Mouse (Mus musculus) layer of hippocampus, adult 8-10 months (tissue): Measurements from ENCODE around the gene Cep170. TPM values are rescaled to one million over a fixed set of nuclear protein-coding genes. Genes with fewer than 3 reads are reported as not detected.

Experiments
- DNase-seq, 2 experiments: peaks; one replicate each; pipeline ENCODE4 v3.0.0; 2022; ENCODE audit warnings: low spot score in 2 of 2
- total RNA-seq, 4 experiments: library from RNA; stranded (reverse); gene quantifications; 2 replicates each; pipeline ENCODE4 v1.2.4; 2022

Gene Cep170
- total RNA-seq, 4 experiments from 2014 or later, result 86.4 to 110 (median 92.6) TPM

DNA sequence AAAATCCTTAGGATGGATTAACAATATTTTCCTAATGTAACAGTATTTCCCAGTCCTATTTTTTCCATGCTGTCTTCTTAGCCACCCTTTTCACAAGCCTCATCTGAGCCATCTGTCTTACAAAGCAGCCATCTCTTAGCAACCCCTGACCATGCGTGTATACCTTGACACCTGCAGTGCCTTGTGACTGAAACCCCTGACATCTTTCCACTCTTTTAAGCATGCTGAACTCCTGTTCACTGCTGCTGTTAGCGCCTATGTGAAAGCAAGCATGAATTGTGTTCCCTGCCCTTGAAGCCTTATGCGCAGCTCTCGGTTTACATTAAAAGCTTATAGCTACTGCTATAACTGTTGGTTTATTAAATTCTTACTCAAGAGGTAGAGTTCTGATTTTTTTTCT is 11.2 kb upstream of the Cep170 start:
- DNase-seq, result no peak

DNA sequence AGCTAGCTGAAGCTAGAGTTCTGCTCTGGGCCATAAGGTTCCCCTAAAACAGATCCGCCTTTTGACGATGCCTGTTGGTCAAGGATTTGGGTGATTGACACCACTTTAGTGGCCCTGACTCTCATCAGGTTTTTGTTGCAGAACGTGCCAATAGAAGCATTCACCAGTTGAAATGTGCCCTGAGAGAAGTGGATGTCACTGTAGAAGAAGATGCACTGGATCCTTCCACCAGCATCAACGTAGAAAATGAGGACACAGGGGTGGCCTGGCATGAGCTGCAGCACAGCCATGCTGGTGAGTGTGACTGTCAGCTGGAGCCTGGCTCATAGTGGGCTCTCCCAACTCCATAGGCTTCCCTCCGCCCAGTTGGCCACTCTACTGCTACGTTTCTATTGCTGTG is 10.7 kb upstream of the Cep170 start:
- no peak for DNase-seq

DNA sequence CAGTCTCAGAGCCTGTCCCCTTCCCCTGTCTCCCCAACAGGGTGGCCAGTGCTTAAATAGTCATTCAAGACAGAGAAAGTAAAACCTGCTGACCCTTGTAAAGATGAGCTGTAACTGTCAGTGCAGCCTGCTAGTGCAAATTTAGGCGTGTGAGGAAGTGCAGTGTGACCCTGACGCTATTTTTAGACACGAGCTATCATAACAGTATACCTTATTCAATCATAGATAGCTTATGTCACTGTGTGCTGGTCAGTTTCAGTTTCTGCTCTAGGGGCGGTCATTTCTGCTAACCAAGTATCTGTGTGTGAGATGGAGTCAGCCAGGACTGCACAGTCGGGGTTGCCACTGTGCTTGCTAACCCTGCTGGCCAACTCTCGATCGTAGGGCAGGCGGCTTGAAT is 10.0 kb upstream of the Cep170 start:
- no peak for DNase-seq

DNA sequence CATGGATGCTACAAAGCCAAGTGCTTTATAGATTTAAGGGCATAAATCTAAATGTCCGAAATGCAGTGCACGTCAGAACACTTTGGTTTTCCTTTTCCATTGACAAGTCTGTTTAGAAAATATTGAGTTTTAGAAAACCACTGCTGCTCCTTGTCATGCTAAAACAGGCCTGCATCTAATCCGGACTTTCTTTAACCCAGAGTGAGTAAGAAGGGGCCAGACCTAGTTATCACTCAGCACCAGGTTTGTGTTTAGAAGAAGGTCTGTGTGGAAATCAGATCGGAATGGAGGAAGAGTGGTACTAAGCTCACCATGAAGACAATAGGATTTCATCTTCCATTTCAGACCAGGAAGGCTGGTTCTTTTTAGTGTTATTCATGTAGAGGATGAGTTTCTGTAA is 9.1 kb upstream of the Cep170 start:
- DNase-seq, result no peak

DNA sequence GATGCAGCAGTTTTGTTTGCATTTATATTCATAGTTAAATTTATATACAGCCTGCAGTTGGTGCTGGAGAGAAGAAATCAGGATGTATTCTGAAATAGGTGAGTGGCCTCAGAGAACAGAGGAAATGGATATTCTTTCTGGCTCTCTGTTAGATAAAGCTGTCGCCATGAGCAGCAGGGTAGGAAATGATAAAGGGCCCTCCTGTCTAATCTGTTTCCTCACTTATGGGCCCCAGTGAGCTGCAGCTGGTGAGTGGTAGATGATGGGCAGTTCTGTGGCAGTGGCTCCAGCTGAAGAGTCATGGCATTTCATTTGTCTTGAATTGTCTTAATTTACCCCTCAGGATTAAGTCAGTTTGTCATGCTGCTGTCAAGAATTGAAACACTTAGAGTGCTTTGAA is 8.1 kb upstream of the Cep170 start:
- no peak for DNase-seq

DNA sequence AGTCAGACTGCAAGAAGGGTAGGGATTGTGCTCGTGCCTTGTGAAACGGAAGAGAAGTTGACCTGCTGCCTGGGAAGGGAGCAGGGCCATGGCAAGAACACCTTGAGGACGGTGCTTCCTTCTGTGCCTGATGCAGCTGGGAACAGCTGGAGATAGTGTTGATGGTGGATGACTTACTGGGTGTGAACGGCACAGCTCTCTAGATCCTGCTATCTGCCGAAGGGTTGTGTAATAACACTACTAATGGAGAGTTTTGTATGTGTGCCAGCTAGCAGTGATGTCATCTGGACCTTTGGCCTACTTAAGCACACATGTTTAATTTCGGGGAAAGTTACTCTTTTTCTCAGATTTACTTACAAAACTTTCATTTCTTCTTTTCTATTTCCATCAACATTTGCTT is 4.9 kb upstream of the Cep170 start:
- no peak for DNase-seq

DNA sequence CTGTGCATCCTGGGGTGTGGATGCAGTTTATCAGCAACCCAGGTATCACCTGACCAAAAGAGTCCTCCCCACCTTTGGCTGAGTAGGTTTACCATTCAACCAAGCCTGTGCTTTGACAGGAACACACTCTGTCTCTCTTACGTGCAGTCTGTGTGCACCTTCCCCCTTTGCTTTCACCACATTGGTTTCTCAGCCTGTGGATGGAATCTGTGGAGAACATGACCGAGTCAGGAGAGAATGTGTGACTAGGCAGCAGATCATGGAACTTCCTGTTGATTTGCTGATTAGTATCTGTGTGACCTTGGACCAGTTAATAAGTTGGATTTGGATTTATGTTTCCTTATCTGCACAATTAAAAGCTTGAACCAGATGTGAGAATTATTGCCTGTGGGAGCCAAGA is 4.3 kb upstream of the Cep170 start:
- DNase-seq, result no peak

DNA sequence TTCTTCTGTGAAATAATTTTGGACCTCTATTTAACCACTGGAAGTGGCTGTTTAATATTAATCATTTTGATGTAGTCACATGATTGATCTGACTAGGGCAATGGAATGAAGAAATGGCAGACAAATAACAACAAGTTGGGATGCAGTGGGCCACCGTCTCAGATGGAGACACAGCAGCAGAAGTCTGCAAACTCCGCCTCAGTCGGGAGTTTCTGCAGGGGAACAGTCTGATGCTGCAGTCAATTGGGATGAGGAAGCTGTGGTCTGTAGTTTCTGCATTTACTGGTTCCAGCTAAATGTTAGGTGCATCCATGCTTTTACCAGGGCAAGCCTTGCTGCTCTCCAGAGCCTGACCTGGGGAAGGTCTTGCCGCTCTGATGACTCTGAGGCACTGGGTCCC is 2.9 kb upstream of the Cep170 start:
- no peak for DNase-seq

DNA sequence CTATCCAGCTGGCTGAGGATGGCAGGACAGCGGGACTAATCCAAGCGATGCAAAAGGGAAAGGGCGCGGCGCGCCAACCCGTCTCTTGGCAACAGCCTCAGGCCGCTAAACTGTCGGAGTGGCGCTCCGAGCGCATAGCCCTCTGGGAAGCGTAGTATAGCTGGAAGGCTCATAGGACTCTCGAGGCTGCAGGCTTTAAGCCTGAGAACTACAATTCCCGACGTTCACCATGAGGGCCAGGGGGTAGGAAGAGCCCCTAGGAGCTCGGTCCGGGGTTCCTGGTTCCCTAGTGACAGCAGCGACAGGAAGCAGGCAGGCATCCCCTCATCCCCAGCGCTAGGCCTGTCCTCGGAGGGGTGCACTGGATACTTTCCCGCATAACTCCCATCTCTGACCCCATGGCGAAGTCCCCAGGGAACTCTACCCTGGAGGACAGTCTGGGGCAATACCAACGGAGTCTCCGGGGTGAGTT is 760 bp upstream of the Cep170 start, which contains the start of gene Sdccag8:
Gene Sdccag8 (plus strand): TSS at position 70 of the 472 bp plus-strand sequence.
- DNase-seq, result peak; percentile 95 to 97

DNA sequence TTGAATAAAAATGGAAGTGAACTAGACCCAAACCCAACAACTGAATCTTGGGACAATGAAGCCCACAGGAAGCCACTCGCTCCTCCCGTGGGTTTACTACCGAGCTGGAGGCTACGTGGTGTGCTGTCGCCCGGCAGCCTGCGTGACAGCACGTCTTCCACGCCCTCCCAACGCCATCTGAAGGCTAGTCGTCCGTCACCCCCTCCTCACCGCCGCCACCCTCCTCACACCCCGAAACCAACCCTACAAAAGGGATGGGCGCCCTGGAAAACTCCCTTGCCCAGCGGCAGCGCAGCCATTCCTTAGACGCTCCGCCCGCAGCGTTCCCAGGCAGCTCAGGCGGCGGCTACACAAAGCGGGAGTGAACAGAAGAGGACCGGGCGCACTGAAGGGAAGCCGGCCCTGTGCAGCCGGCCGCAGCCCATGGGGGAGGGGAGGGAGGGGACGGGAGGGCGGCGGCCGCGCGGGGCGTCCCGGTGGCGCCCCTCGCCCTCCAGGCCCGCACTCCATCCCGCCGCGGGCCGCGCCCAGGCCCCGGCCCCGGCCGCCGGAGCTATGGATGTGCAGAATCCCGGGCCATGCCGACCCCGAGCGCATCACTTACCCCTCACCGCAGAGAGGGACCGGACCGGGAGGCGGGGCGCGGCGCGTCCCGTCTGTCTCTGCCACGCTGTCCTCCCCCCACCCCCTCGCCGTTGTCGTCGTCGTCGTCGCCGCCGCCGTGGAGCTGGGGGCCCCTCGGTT is 403 bp downstream of the Cep170 start:
- peak; percentile 62 to 74 for DNase-seq

DNA sequence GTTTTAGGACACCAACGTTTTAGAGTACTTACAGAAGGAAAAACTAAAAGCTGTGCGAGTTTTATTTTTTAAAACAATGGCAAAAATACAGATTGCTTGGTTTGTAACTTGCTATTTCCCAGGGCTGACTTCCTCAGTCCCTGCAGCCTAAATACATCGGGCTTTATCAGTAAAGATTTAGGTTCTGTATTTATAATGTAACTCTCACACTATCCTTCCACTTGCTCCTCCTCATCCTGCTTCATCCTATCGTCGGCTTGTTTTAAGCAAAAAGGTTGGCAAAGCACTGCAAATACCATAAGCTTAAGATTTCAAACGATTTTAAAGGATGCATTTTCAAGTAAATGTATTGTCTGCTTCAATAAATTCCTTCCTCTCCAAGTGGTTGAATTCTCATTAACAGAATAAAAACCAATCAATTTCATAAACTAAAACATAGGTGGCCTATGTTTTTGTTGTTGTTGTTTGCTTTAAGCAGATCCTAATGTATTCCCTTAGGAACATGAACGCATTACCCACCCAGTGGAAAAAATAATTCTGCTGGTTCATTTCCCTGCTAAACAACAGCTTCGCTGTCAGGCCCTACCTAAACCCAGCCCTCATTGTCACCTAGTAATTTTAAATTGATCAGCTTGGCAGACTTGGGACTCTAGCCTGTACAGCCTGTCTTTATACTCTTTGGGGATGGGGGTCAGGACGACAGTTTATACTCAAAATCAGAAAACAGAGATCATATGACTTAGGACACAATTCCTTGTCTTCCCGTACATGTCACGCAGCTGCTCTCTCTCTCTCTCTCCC is 1.2 kb downstream of the Cep170 start:
- DNase-seq, result no peak

DNA sequence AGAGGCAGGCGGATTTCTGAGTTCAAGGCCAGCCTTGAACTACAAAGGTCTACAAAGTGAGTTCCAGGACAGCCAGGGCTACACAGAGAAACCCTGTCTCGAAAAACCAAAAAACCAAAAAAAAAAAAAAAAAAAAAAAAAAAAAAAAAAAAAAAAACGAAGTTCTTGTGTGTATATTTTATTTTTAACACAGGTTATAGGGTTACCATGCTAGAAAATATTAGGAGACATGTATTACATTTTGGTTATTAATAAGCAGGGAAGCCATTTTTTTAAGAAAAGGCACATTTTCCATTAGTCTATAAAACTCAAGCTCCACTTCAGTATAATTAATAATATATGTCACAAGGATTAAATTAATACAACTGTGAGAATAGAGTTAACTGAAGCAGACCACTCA is 2.0 kb downstream of the Cep170 start:
- no peak for DNase-seq

DNA sequence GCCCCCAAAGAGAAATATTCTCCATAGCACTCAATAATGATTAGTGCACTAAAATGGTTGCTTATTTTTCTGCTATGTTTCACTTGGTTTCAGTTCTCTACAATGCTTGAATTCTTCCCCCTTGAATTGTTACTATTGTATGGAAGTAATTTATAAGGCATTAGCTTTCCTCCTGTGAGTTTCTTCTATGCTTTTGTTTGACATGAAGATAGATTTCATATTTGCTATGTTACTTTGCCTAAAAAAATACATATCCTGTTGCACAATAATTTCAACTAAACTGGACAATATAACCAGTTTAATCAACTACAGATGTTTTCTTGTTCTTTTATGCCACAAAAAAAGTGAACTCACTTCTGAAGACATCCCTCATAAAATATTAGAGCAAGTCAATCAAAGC is 3.7 kb downstream of the Cep170 start:
- DNase-seq, result no peak

DNA sequence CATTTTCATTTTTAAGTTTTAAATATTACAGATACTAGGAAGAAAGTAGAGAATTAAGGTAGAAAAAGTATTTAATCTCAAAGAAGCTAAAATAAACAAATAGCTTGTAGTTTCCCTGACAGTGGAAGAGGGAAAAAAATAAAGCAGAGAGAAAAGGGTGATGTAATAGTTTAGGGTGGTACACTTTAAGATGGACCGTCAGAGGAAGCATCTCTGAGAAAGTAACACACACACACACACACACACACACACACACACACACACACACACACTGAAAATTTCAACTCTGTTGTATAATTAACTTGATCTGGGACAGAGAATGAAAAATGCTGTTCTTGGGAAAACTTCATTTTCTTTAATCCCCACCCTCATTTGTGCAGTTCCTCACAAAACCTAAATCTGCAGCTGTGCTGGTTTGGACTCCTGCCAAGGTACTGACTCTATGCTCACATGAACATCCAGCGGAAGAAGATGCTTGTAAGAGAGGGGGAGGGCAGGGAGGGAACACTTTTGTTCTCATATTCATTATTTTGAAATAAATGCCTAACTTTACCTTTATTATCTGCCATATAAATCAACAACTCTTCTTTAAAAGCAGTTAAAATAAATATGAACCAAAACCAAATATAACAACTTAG is 13.0 kb downstream of the Cep170 start:
- peak in 1 of 2 experiments; percentile 47 for DNase-seq

DNA sequence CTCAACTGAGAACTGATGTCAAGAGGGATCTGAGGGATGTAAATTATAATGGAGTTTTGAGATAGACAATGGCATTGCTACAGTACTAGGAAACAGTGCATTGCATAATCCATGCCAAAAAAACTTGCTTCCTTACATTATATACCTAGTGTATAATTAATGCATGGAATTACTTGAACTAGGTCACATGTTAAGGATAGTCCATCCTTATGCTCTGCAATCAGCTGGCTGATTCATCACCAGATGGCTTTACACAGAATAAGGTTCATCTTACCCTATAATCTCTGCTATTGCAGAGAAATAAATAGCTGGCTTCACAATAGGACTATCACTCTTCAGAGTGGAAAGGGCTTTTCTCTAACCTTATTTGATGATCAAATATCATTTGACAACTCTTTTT is 15.2 kb downstream of the Cep170 start:
- no peak for DNase-seq

DNA sequence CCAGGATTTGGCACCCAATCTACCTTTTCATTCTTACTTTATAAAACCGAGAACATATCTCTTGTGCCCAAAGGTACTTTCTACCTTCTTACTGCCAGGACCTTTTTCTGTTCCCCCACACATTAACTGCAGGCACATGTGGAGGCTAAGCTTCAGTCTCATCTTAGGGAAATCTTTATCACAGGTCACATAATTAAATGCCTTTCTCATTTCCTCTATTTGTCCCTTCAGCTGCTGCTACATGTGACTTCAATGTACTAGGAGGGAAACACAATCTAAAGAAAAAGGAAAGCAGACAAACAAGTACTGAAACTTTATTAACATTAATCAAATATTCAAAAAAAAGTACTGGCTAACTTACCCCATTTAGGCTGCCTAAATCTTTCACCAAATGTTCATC is 21.7 kb downstream of the Cep170 start:
- no peak for DNase-seq

DNA sequence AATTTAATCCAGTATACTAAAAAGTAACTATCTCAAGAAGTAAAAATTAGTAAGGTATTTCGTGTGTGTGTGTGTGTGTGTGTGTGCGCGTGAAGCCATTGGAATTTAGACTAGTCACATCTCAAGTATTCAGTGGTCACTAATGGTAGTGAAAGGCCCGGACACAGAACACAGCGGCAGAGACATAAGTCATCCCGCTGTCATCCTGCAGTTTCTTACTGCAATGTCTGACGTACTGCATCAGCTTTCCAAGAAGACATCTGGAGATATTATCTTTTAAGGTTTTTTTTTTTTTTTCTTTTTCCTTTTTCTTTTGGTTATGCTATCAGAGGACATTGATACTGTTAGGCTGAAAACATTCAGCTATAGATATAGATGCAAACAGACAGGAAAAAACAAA is 24.5 kb downstream of the Cep170 start:
- no peak for DNase-seq

DNA sequence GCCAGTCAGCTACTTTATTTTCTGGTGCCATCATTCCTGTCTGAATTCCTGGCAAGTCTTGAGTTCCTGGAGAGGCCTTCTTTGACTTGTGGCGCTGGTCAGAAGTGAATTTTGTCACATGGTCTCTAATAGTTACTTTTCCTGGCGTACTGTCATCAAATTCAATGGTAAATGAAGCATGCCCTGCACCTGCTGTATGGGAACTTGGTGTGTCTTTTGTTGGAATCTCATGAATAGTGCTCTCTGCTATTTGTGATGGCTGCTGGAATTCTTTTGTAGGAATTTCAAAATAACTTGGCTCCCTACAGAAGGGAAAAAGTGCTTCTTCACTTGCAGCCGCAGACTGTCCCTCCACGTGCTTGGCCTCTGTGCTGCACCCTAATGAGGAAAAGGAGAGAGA is 39.3 kb downstream of the Cep170 start:
- DNase-seq, result no peak

DNA sequence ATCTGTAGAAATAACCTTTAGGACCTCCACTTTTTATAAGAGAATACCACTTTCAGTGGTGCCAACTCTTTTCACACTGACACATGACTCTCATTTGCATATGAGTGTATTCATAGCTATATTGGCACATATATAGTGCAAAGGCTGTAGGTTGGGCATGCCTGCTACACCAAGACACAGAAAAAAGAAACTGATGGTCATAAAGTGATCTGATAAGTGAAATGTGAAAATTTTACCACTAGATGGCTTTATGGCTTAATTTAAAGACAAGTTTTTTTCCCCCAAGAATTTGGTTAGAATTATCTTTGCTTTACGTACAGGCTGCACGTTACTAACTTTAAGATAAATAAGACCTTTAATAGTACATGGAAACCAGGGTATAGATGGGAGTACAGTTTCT is 51.6 kb downstream of the Cep170 start:
- DNase-seq, result no peak

DNA sequence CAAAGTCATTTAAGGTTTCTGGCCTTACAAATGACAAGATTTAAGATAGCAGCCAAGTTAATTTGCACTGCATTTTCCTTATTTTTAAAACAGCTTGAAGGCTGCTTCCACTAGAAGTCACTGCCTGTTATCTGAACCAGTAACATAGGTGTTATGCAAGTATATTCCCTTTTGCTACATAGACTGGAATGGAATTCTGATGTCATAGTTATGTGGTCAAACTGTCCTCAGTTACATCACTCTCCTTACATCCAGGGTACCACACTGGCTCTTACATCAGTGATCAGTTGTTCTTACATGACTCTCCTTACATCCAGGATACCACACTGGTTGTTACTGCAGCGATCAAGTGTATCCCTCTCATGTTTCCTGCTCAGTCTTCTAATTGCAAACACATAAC is 53.2 kb downstream of the Cep170 start:
- DNase-seq, result no peak

DNA sequence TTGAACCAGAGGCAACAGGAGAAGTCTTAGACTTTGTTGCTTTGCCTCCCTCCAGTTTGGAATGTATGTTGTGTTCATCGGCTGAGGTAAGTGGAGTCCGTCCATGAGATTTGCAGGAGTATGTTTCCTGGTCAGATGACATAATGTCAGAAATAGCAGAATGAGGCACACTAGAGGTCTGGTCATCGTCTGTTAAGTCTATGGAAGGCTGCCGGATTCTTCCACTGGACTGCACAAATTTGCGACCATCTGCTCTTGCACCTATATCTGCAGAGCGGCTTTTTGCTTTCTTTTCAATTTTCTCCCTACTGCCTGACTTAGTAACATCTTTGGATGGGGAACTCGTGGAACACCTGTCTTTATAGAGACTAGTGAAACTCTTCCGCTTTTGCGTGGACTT is 58.3 kb downstream of the Cep170 start:
- no peak for DNase-seq
